Mouse (Mus musculus): Measurements from ENCODE around the gene Lrrc3. TPM values are rescaled to one million over a fixed set of nuclear protein-coding genes. Genes with fewer than 3 reads are reported as not detected.

The Lrrc3 gene
- total and polyA plus RNA-seq, 3 experiments, result not detected

DNA sequence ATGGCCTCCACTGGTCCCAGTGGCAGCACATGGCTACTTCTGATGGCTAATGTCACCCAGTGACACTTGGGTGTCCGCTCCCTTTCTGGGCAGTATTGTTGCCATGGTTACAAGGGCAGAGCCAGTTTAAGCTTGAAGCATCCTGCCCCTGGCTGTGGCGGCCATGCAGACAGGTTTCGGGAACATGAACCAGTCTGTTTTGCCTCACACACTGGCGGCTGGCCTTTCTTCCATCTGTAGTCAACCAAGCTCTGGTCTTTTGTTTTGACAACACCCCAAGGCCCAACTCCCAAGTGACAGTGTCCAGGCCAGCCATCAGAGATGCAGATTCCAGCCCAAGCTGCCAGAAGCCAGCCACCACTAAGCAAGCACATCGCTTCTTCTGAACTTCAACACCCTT lies 6.8 kb downstream of the Lrrc3 start:
- TF ChIP-seq USF2 (conservative IDR thresholded peaks at IDR 0.05; ENCODE audit: low read depth, low read length), result no peak
- no peak for TF ChIP-seq E2F4 (IDR thresholded peaks at IDR 0.05; ENCODE audit: insufficient replicate concordance, low read depth, low read length)
- TF ChIP-seq CHD2 (IDR thresholded peaks at IDR 0.05; ENCODE audit: low read length), result no peak
- no peak for TF ChIP-seq ZNF384 (IDR thresholded peaks at IDR 0.05; ENCODE audit: low read depth, low read length)
- TF ChIP-seq POLR2AphosphoS2 (IDR thresholded peaks at IDR 0.05; ENCODE audit: low read depth, low read length), result no peak
- no peak for TF ChIP-seq SIN3A (IDR thresholded peaks at IDR 0.05; ENCODE audit: low read length)
- TF ChIP-seq ETS1 (conservative IDR thresholded peaks at IDR 0.05; ENCODE audit: low read depth, low read length), result no peak
- no peak for TF ChIP-seq RCOR1 (conservative IDR thresholded peaks at IDR 0.05; ENCODE audit: low read depth, low read length)
- no peak for TF ChIP-seq ZKSCAN1 (IDR thresholded peaks at IDR 0.05; ENCODE audit: borderline replicate concordance, low read depth, low read length)
- TF ChIP-seq JUN (IDR thresholded peaks at IDR 0.05; ENCODE audit: insufficient read depth, low read depth, low read length), result no peak
- no peak for TF ChIP-seq MAX (IDR thresholded peaks at IDR 0.05; ENCODE audit: low read length)
- TF ChIP-seq ZMIZ1 (IDR thresholded peaks at IDR 0.05; ENCODE audit: low read depth, low read length), result no peak
- H3K4me2 ChIP-seq (ENCODE audit: insufficient read depth, low read depth, poor library complexity, severe bottlenecking), result no peak overlapping the region
- H3K4me1 ChIP-seq (ENCODE audit: control insufficient read depth in 1 of 2, insufficient read depth in 2 of 2), result peaks cover 11 to 13% of the 10 kb centered on the region in 2 experiments
- no peaks in the 10 kb centered on the region for H3K79me2 ChIP-seq (replicated peaks; ENCODE audit: control insufficient read depth, extremely low read depth, insufficient read depth, poor library complexity, severe bottlenecking)
- no peaks in the 10 kb centered on the region for H3K36me3 ChIP-seq (replicated peaks in 1 of 2; ENCODE audit: control insufficient read depth in 1 of 2, insufficient read depth in 1 of 2, low read length in 1 of 2)
- DNase-seq (ENCODE audit: extremely low read depth), result no peak
- H3K9me3 ChIP-seq (replicated peaks; ENCODE audit: low read length), result no peaks in the 10 kb centered on the region
- in situ Hi-C loops (cut with MboI; ENCODE audit: low pct_ligation_motif_present, low pct_unique_long_range_greater_than_20kb, low sequenced_read_pairs), result loop anchor here (25.0 kb wide), 1 partner anchor 258 kb away; no protein-coding TSS in a partner anchor
- peaks cover 89% of the 10 kb centered on the region for H3K27me3 ChIP-seq (replicated peaks)
- no peak overlapping the region for H3K27ac ChIP-seq (ENCODE audit: insufficient read depth, low read depth)
- H3K4me3 ChIP-seq (replicated peaks in 1 of 3; ENCODE audit: low read depth in 2 of 3, low read length in 2 of 3, poor library complexity in 1 of 3), result no peak overlapping the region
- no peak overlapping the region for H3K9ac ChIP-seq (ENCODE audit: insufficient read depth, low read depth)
- dilution Hi-C loops (cut with MboI; ENCODE audit: extremely low pct_ligation_motif_present, extremely low pct_unique_long_range_greater_than_20kb, low sequenced_read_pairs), result no loop called here

- Histone ChIP-seq H3K36me3 (replicated peaks in 1 of 2; ENCODE audit: control insufficient read depth in 1 of 2, insufficient read depth in 1 of 2, low read length in 1 of 2) (no peaks in the 10 kb centered on the region), H3K27me3 (replicated peaks) (peaks cover 84% of the 10 kb centered on the region), H3K9ac (ENCODE audit: insufficient read depth, low read depth) (no peak overlapping the region), H3K4me1 (ENCODE audit: control insufficient read depth in 1 of 2, insufficient read depth in 2 of 2) (peaks cover 11 to 13% of the 10 kb centered on the region in 2 experiments), H3K9me3 (replicated peaks; ENCODE audit: low read length) (peaks cover 6% of the 10 kb centered on the region), H3K4me3 (replicated peaks in 1 of 3; ENCODE audit: low read depth in 2 of 3, low read length in 2 of 3, poor library complexity in 1 of 3) (no peak overlapping the region), H3K4me2 (ENCODE audit: insufficient read depth, low read depth, poor library complexity, severe bottlenecking) (no peak overlapping the region), H3K79me2 (replicated peaks; ENCODE audit: control insufficient read depth, extremely low read depth, insufficient read depth, poor library complexity, severe bottlenecking) (no peaks in the 10 kb centered on the region), H3K27ac (ENCODE audit: insufficient read depth, low read depth) (no peak overlapping the region)
- in situ Hi-C loops (cut with MboI; ENCODE audit: low pct_ligation_motif_present, low pct_unique_long_range_greater_than_20kb, low sequenced_read_pairs) (loop anchor here (25.0 kb wide), 1 partner anchor 254 kb away; no protein-coding TSS in a partner anchor), dilution Hi-C loops (cut with MboI; ENCODE audit: extremely low pct_ligation_motif_present, extremely low pct_unique_long_range_greater_than_20kb, low sequenced_read_pairs) (no loop called here)
- DNase-seq (ENCODE audit: extremely low read depth), result peak; percentile 40
- TF ChIP-seq MYC (IDR thresholded peaks at IDR 0.05; ENCODE audit: low read depth, low read length), result 0 out of 2 replicates have a peak, but pooled peaks have one; percentile 27
- TF ChIP-seq E2F4 (IDR thresholded peaks at IDR 0.05; ENCODE audit: insufficient replicate concordance, low read depth, low read length), result no peak
- TF ChIP-seq USF2 (conservative IDR thresholded peaks at IDR 0.05; ENCODE audit: low read depth, low read length), result peak; percentile 73
- peak; percentile 92 for TF ChIP-seq BHLHE40 (IDR thresholded peaks at IDR 0.05; ENCODE audit: low read depth, low read length)
- no peak for TF ChIP-seq SIN3A (IDR thresholded peaks at IDR 0.05; ENCODE audit: low read length)
- TF ChIP-seq MAX (IDR thresholded peaks at IDR 0.05; ENCODE audit: low read length), result peak; percentile 87
- TF ChIP-seq USF1 (IDR thresholded peaks at IDR 0.05; ENCODE audit: low read depth, low read length), result peak; percentile 72
- TF ChIP-seq IRF4 (IDR thresholded peaks at IDR 0.05; ENCODE audit: low read depth, low read length), result peak; percentile 57
Measured at GRCm38 (mm10) chr10:77890987-77891565, 11.3 kb downstream of the Lrrc3 start.
